Mouse (Mus musculus) hindbrain, postnatal 0 days (tissue): ENCODE data around the gene Casp9. TPM values are rescaled to one million over a fixed set of nuclear protein-coding genes. Genes with fewer than 3 reads are reported as not detected.

Experiments
- ATAC-seq: fragments of 200-750 bp; cut with Nextera tagmentation; 2 replicates; pipeline ENCODE4 v1.8.0; 2017; ENCODE audit warnings: mild to moderate bottlenecking, moderate TSS enrichment, moderate library complexity
- DNase-seq: peaks from one replicate; pipeline ENCODE4 v3.0.0-alpha.2; 2015; ENCODE audit warnings: low spot score
- H3K27ac ChIP-seq: fragments of 300-500 bp; sonication (generic); 2 replicates; pipeline ENCODE4 v1.5.1; 2014; ENCODE audit warnings: mild to moderate bottlenecking
- H3K27me3 ChIP-seq: fragments of 300-500 bp; sonication (generic); 2 replicates; pipeline ENCODE4 v1.6.1; 2014; ENCODE audit warnings: low read length, mixed read lengths; ENCODE audit not compliant: insufficient read depth
- H3K36me3 ChIP-seq: fragments of 300-500 bp; sonication (generic); 2 replicates; pipeline ENCODE4 v1.6.1; 2014; ENCODE audit warnings: low read length, mixed read lengths; ENCODE audit not compliant: insufficient read depth
- H3K4me1 ChIP-seq: fragments of 300-500 bp; sonication (generic); 2 replicates; pipeline ENCODE4 v1.6.1; 2014; ENCODE audit warnings: antibody characterized with exemption, low read length, mixed read lengths; ENCODE audit not compliant: insufficient read depth
- H3K4me2 ChIP-seq: fragments of 300-500 bp; sonication (generic); 2 replicates; pipeline ENCODE4 v1.6.1; 2014; ENCODE audit warnings: low read depth, mild to moderate bottlenecking, low read length, moderate library complexity, mixed read lengths
- H3K4me3 ChIP-seq: fragments of 300-500 bp; sonication (generic); 2 replicates; pipeline ENCODE4 v1.5.1; 2014; ENCODE audit warnings: low read length
- H3K9ac ChIP-seq: fragments of 300-500 bp; sonication (generic); replicated peaks from 2 replicates; pipeline ENCODE4 v1.6.1; 2014; ENCODE audit warnings: mild to moderate bottlenecking, low read length, moderate library complexity, mixed read lengths
- H3K9me3 ChIP-seq: fragments of 300-500 bp; sonication (generic); 2 replicates; pipeline ENCODE4 v1.6.1; 2016; ENCODE audit warnings: low read length, mixed read lengths
- CTCF ChIP-seq: IDR thresholded peaks from 2 replicates; pipeline ENCODE4 v1.5.1; 2016; ENCODE audit warnings: antibody characterized with exemption, control low read depth, low read depth
- WGBS: fragments of 180-500 bp; shearing (Covaris S2); extraction: QIAGEN DNeasy Blood & Tissue Kit; methylation state at CpG from one replicate; pipeline ENCODE4 v1.1.7; 2014; 5-methylcytosine and 5-hydroxymethylcytosine counted together
- polyA plus RNA-seq: library from polyadenylated mRNA; unstranded; fragments of >200 nt; fragmentation: Nextera tagmentation; extraction: Ambion mirVana; gene quantifications from 2 replicates; pipeline ENCODE4 v1.2.1, GENCODE M21; 2015
- total RNA-seq: library from RNA; depleted of rRNA; stranded (reverse); fragments of >200 nt; gene quantifications from 2 replicates; pipeline ENCODE4 v1.2.3, GENCODE M21; 2014

The Casp9 gene
- total and polyA plus RNA-seq, 2 experiments from 2014 or later: 20.3 to 29.1 TPM

DNA sequence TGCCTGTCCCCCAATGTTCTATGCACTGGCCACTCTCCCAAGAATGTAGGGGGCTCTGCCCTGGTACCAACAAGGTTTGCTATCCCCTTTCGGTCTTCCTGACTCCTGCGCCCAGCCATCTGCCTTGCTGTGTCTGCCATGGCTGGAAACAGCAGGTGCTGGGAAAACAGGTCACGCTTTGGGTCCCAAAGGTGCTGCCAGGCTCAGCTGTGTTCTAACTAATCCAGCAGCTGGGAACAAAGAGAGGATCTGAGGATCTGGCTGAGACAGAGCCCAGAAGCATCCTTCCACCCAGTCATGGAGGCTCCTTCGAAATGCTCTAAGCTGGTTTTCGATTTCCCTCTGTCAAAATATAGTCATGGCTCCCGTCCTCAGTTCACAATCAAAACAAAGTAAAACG, 22.9 kb downstream of the Casp9 start:
- H3K4me1 ChIP-seq: no peaks in the 10 kb centered on the region
- no peak overlapping the region for H3K4me2 ChIP-seq
- H3K27me3 ChIP-seq: no peaks in the 10 kb centered on the region
- TF ChIP-seq CTCF: no peak
- H3K4me3 ChIP-seq: no peak overlapping the region
- no peak overlapping the region for H3K27ac ChIP-seq
- H3K9ac ChIP-seq: no peak overlapping the region
- peaks cover 43% of the 10 kb centered on the region for H3K36me3 ChIP-seq
- ATAC-seq (peak; percentile 41), DNase-seq (peak; percentile 25)
- no peaks in the 10 kb centered on the region for H3K9me3 ChIP-seq
- 65% methylated on average over 7 of the region's 7 CpGs for WGBS

DNA sequence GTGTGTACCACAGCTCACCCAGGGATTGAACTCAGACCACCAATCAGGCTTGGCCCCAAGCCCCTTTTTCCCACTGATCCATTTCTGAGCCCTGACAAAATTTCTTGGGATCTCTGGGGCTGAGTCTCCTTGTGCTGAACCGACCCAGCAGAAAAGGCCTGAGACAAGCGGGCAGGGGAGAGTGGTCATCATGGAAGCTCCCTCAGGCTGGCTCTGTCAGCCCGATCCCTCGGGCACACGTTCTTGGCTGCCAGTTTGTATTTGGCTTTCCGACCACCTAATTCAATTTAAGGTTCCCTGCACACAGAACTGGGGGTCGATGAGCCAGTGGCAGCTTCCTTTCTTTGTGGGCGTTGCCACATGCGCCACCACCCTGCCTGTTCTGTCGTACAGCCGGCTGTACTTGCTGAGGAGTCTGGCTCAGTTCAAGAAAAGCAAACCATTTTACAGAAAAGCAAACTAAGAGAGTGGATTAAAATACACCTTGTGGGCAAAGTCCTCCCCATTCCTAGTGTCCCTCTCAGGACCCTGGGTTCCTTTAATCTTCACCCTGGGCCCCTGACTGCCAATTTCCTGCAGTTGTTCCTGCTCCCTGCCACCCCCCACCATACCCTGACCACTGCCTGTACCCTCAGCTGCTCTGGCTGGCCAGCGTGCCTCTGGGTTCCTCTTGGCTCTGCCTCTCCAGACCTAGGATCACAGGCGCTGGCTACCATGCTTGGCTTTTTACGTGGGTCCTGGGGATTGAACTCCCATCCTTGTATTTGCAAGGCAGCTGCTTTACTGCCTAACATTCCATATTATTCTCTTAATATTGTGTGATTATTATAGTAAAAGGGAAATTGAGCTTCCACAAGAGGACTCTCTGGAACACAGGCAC, 23.6 kb downstream of the Casp9 start:
- no peaks in the 10 kb centered on the region for H3K4me1 ChIP-seq
- H3K9me3 ChIP-seq: no peaks in the 10 kb centered on the region
- H3K36me3 ChIP-seq: peaks cover 35% of the 10 kb centered on the region
- H3K4me2 ChIP-seq: no peak overlapping the region
- no peak overlapping the region; the same call in 1 of the 2 replicates for H3K27ac ChIP-seq
- WGBS: 51% methylated on average over 14 of the region's 14 CpGs
- DNase-seq: peak; percentile 5
- TF ChIP-seq CTCF: no peak
- H3K27me3 ChIP-seq: no peaks in the 10 kb centered on the region
- no peak overlapping the region for H3K4me3 ChIP-seq
- no peak overlapping the region for H3K9ac ChIP-seq
- ATAC-seq: no peak

DNA sequence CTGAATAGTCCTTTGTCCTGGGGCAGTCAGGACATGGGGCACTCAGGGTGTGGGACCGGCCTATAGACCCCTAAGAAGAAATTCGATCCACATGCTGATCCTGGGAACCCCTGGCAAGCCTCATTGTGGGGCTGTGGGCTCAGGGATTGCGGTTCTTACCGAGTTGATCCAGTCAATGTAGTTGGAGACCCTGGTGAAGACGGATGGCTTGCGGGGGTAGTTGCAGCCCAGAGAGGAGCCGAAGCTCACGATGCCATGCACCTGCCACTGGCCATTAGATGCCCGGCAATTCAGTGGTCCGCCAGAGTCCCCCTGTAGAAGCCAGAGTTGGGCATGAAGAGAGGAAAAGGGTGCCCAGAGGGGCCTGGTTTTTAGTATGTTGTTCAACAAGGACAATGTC, 24.3 kb downstream of the Casp9 start:
- Histone ChIP-seq H3K4me2 (no peak overlapping the region), H3K36me3 (peaks cover 28% of the 10 kb centered on the region), H3K4me3 (no peak overlapping the region), H3K27ac (no peak overlapping the region), H3K27me3 (no peaks in the 10 kb centered on the region), H3K9ac (no peak overlapping the region), H3K4me1 (no peaks in the 10 kb centered on the region), H3K9me3 (no peaks in the 10 kb centered on the region)
- ATAC-seq (no peak), DNase-seq (no peak)
- WGBS: 63% methylated on average over 10 of the region's 10 CpGs
- no peak for TF ChIP-seq CTCF

DNA sequence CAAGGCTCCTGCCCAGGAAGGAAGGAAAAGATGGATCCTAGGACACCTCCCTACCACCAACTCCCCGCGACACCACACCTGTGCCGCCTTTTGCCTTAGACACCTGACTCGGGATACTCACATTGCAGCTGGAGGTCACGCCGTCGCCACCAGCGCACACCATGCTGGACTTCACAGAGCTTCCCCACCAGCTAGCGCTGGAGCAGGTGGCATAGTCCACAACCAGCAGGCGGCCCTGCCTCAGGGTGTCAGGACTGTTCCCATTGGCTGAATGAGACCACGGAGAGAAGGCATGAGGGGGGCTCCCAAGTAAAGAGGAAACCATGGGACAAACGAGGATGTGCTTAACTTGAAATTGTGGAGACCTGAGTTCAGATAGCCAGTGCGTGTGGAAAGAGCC, 25.4 kb downstream of the Casp9 start:
- Histone ChIP-seq H3K27ac (no peak overlapping the region), H3K27me3 (no peaks in the 10 kb centered on the region), H3K9me3 (no peaks in the 10 kb centered on the region), H3K4me3 (no peak overlapping the region), H3K9ac (no peak overlapping the region), H3K4me2 (no peak overlapping the region), H3K4me1 (no peaks in the 10 kb centered on the region), H3K36me3 (peaks cover 18% of the 10 kb centered on the region; the same call in 1 of the 2 replicates)
- ATAC-seq: no peak
- WGBS: 89% methylated on average over 13 of the region's 13 CpGs
- no peak for TF ChIP-seq CTCF
- DNase-seq: no peak

DNA sequence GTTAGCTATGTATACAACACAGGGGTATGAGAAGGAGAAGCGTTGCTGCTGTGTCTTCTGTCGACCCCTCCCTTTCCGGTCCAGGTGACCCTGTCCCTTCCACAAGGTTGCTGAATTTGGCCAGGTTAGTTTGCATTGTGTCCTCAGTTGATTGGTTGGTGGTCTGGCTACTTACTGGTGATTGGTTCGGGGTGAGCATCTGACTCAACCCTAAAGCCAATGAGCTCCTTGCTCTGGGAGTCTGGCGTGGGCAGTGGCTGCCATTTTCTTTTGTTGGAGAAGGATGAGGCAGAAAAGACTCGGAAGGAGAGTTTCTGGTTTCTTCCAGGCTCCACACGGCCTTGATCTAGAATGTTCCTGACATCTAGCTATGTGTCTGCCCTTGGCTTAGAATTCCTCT, 25.9 kb downstream of the Casp9 start:
- 94% methylated on average over 7 of the region's 7 CpGs for WGBS
- no peak for TF ChIP-seq CTCF

DNA sequence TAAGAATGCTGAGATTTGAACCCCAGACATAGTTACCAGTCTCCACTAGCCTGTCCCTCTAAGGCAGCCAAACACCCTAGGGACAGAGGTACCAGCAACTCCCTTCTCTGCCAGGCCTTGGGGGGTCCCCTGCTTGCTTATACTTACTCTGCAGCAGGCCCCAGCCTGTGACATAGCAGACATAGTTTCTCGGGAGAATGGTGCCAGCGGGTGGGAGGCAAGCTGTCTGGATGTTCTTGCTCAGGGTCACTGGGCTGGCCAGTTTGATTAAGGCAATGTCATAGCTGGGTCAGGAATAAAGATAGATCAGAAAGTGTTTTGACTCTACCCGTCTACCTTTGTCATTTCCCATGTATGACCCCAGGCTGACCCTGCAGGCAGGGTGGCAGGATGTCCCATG, 27.8 kb downstream of the Casp9 start:
- 63% methylated on average over 3 of the region's 3 CpGs for WGBS
- Histone ChIP-seq H3K27ac (no peak overlapping the region), H3K4me3 (no peak overlapping the region), H3K9me3 (no peaks in the 10 kb centered on the region), H3K4me1 (no peaks in the 10 kb centered on the region), H3K4me2 (no peak overlapping the region), H3K27me3 (no peaks in the 10 kb centered on the region), H3K36me3 (no peaks in the 10 kb centered on the region), H3K9ac (no peak overlapping the region)
- DNase-seq: no peak
- TF ChIP-seq CTCF: no peak
- no peak for ATAC-seq

More for the DNA sequence above, 25.9 kb downstream of the Casp9 start:
- Histone ChIP-seq H3K9me3 (no peaks in the 10 kb centered on the region), H3K9ac (no peak overlapping the region), H3K36me3 (peaks cover 14% of the 10 kb centered on the region; the same call in 1 of the 2 replicates), H3K27me3 (no peaks in the 10 kb centered on the region), H3K27ac (no peak overlapping the region), H3K4me2 (no peak overlapping the region), H3K4me1 (no peaks in the 10 kb centered on the region), H3K4me3 (no peak overlapping the region)
- DNase-seq: no peak
- no peak for ATAC-seq

DNA sequence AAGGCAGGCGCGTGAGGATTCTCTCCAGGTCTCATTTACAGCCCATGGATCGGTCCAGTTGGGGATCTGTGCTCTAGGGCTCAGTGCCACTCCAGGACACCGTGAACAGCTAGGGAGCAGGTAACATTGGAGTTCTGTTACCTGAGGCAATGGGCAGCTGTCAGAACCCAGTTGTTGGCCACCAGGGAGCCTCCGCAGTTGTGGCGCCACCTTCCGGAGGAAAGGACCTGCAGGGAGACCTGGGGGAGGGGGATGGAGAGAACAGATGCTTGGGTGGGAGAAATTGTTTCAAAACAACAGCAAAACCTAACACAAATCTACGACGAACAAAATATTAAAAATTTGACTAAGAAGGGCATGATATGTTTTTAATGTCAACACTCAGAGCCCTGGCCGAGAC, 28.7 kb downstream of the Casp9 start:
- Histone ChIP-seq H3K36me3 (no peaks in the 10 kb centered on the region), H3K9me3 (no peaks in the 10 kb centered on the region), H3K4me2 (no peak overlapping the region), H3K9ac (no peak overlapping the region), H3K4me1 (no peaks in the 10 kb centered on the region), H3K27me3 (no peaks in the 10 kb centered on the region), H3K27ac (no peak overlapping the region), H3K4me3 (no peak overlapping the region)
- no peak for ATAC-seq
- WGBS: 81% methylated on average over 10 of the region's 10 CpGs
- DNase-seq: no peak
- 0 out of 2 replicates have a peak, but pooled peaks have one; percentile 16 for TF ChIP-seq CTCF
